Mouse (Mus musculus): ENCODE data around the gene Cpt1a.

The Cpt1a gene

DNA sequence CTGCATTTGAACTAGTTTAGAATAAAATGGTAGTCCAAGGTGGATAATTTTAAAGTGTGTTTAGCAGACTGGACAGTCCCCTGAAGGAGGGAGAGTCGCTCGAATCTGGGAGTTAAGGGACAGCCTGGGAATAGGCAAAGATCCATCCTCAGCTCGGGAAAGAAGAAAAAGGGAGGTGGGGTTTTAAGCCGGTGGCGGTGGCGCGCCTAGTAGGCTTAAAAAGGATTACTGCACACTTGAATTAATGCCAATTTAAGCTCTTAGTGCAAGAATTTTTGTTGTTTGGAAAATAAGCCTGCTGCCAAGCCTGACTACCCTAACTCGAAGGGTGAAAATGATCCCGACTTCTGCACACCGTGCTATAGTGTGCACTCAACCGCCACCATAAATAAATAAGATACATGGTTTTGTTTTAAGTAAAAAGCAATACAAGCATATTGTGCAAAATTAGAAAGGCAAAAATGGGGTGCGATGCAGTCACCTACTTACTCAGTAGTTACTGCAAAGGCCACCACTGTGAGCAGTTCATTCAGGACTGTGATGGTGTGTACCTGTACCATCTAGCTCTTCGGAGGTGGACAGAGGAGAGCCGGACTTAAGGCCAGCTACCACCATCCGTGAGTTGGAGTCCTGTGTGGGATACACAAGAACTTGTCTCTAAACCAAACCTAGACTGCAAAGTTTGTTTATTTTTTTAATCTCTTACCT, 3.8 kb downstream of the Cpt1a start:
- DNase-seq, result no peak

DNA sequence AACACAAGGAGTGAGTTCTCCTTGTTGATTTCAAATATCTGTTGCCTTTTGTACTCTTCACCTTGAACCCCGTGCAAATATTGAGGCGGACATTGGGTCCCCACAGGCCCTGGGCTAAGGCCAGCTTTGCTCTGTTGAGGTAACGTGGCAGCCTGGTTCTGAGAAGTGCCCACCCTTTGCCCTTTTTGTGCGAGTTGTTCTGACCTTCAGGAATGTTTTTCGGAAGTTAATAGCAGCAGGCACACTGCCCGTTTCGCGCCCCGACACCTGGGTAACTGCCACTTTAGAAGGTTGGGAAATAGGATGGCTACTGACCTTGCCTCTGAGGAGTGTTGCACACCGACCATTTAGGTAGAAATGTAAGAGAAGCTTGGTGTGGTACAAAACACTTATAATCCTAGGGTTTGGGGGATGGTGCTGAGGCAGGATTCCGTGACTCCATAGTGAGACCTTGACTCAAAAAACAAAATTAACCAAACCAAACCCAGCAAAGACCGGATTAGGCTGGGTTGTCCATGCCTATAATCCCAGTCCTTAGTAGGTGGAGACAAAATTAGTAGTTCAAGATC, 4.4 kb downstream of the Cpt1a start:
- no peak for DNase-seq

DNA sequence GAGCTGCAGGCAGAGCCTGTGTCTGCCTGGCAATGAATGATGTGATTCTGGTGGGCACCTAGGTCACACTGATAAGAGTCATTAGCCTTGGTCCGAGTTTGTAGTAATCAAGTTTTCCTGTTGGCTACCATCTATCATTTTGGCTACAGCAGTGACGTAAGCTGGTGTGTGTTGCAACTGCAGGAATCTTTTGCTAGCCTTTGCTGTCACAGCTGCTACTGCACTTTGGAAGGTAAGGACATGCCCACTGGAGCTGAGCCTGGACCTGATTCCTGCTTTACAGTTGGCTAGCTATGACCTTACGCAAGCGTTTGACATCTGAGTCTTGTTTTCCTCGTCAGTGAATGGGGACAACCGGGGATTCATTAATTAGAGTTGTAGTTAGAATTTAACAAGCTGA, 11.1 kb downstream of the Cpt1a start:
- DNase-seq, result no peak

DNA sequence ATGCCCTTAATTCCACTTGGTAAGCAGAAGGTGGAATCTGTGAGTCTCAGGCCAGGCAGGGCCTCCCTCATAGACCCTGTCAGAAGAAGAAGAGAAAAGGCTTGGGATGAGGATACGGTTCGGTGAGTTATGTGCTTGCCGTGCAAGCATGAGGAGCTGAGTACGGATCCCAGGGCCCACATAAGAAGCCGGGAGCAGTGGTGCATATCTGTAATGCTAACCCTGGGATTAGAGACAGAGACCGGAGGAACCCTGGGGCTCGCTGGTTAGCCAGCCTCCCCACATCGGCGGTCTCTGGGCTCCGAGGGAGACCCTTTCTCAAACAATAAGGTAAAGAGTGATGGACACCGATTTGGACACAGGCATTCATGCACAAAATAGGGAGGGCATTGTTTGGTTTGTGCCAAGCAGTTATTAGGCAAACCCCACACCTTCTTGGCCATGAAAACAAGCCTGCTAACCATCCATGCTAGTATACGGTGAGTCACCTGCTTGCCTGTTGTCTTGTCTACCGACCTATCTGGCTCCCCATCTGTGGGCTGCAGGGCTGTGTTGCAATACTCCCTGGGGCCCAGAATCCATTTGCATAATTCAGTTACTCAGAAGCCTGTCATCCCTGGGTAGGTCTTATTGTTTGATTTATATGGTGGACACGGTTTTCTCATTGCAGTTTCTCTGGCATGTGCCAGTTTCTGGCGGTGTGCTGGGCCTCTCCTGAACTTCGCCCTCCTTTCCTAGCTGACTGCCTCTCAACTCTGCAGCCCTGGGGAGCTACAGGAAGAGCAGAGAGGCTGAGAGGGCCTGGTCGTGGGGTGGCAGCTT, 11.8 kb downstream of the Cpt1a start:
- no peak for DNase-seq

DNA sequence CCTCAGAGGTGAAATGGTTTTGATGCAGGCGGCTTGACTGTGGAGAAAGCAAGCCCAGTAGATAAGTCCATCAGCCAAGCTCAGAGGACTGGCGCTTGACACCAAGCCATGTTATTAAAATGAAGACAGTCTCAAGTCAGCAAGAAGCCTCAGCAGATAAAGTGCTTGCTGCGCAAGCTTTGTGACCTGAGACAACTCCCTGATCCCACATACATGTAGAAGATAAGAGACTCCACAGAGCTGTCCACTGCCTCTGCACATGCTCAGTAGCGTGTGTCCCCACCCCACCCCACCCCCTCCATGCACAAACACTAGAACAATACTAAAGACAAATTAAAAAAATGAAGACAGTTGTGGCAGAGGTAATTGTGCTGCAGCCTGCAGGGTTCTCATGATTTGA, 12.4 kb downstream of the Cpt1a start:
- DNase-seq, result no peak

DNA sequence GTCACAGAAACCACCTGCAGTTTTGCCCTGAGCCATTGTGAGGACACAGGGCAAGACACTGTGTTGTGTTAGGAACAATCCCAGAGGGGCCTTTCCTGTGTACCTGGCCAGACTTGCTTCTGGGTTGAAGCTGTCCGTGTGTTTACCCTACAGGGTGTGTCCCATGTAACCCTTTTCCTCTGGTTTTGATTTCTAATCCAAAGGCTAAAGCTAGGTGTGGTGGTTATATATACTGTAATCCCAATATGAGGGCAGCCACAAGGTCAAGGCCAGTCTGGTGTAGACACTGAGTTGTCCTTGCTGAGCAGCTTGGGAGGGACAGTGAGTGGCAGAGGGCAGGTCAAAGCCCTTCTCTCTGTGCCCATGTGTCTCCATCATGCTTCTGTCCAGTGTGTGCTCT, 13.8 kb downstream of the Cpt1a start:
- no peak for DNase-seq

DNA sequence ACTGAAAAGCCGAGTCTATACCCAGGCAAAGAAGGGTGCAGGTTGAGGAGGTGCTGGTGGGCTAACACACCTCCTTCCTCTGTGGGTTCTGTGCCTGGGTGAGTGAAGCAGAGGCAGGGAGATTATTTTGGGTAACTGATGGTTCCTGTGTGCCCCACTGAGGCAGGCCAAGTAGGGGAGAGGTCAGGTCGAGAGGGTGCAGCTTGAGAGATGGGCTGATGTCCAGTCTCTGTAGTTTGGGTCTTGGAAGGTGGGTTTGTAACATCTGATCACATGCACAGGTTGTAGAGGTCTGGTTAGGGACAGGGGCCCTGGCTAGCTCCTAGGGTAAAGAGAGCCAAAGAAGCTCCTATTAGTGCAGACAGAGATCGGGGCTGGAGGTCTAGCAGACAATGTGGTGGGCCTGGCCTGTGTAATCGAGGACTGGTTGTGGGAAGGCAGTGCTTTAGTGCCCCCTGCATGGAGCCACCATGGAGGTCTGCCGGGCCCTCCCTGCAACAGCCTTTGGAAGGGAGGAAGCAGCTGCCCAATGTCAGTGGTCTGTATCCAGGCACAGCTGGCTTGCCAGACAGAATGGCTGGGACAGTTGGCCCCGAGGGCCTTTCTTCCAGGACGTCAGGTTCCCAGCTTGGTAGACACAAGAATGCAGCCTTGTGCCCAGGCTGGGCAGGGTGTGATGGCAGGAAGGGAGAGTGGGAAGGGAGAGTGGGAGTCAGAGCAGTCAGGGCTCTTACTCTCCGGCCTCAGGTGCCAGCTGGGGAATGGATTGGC, 14.5 kb downstream of the Cpt1a start:
- DNase-seq, result no peak

DNA sequence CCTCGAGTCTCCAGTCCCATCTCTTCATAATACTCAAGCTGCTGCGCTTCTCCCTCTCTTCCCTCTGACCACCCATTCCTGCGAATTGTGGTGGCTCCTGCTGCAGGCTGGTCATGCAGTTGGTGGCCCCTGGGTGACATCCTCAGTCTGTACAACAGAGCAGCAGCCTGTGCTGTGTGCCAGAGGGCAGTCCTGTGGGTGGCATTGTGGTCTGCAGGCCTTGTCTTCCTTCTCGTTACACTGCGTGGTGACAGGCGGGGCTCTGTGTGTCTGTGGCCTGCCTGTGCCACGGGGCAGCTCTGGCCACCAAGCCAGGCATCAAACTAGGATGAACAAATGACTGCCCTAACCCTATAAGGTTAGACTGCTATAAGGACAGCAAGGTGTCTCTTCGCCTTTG, 17.1 kb downstream of the Cpt1a start:
- no peak for DNase-seq

DNA sequence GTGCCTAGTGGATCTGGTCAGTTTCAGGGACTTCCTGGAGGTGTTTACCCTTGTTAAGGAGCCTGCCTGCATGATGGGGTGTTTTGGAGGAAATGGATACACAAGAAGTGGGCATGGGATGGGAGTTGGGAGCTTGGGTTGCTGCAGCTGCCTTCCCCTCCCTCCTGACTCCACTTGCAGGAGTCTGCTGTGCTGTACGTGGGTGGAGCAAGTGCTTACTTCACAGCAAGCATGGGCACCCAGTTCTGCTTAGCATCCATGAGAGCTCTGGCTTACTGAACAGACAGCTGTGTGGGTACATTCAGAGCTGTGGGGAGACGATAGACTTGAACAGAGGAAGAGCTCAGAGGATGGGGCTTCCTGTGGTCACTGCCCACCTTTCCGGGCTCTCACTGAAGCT, 18.9 kb downstream of the Cpt1a start:
- no peak for DNase-seq

DNA sequence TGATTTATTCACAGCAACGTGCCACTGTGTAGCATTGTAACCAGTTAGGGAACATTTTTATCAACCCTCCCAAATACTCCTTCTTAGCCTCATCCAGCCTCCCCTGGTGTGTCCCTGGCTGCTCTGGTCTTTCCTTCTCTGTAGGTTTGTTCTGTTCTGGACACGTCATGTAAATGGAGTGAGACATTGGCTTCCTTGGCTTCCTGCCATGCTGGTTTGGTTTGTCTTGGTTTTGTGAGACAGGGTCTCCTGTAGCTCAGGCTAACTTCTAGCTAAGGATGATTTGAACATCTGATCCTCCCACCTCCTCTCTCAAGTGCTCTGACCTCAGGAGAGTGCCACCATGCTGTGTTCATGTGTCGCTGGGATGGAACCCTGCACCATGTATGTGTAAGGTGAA, 21.8 kb downstream of the Cpt1a start:
- no peak for DNase-seq

DNA sequence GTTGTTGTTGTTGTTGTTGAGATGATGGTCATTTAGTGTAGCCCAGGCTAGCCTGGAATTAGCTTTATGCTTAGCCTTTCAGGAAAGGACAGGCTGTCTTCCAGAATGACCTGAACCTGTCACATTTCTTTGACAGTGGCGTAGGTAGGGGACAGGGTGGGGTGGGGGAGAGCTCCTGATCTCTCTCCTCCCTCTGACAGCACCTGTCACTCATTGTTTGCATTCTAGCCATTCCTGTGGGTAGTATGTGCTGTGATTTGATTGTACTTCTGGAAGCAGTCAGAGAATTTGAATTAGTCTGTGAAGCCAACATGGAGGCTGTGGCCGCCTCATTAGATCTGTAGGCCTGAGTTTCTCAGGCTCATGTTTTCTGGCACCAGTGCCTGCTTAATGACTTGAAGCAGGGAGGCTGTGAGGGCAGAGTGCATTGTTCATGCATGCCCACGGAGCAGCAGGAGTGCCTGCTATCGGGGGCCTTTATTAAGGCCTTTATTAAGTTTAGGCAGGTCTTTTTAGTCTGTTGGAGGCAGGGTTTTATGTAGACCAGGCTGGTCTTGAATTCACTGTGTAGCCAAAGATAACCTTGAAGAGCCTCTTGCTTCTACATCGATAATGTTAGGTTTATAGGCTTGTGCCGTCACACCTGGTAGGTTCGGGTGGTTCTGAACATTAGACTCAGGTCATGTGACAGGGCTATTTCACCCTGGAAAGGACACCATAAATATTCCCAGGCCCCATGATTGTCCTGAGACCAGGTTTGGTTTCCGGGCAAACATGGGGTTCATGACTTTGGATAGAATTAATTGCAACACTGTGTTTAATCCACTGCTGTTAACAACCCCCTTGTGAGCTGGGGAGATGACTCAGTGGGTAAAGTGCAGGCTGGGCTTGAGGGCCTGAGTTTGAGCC, 22.8 kb downstream of the Cpt1a start:
- DNase-seq, result no peak

DNA sequence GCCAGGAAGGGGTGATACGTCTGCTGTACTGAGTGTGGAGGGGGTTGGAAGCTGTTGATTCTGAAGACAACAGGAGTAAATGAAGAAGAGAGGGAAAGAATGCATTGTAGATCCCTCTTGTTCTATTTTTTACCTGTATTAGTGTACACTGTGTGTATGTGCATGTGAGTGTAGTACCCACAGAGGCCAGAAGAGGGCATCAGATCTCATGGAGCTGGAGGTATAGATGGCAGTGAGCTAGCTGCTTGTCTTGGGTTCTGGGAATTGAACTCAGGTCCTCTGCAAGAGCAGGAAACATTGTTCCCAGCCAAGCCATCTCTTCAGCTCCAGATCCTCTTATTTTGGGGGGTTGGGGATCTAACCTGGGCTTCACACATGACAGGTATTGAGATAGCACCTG, 25.6 kb downstream of the Cpt1a start:
- no peak for DNase-seq

DNA sequence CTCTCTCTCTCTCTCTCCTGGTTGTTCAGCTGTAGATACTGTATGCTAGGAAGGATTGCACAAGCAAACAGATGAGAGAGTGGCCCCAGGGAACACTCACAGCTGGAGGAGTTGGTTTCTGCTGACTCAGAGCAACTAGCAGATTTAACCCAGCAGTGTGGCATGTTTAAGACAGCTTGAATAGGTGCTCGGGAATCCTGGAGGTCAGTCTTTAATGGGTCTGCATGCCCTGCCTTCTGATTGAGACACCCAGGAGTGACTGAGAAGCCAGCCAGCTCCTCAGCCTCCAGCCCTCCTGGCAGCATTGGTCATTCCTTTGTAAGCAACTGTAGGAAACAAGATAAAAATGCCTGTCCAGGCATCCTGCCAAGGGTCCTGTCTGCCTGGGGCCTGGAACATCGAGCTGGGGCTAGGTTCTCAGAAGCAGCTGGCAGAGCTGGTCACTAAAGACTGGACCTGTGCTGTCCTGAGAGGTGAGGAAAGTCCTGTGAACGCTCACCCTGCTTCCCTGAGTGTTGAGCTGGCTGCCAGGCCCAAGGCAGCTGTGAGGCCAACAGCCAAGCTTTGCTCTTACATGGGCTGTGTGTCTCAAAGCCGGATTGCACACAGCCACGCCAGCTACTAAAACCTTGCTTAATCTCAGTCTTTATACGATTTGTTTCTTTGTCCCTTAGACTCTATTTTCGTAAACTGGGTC, 31.4 kb downstream of the Cpt1a start:
- no peak for DNase-seq

DNA sequence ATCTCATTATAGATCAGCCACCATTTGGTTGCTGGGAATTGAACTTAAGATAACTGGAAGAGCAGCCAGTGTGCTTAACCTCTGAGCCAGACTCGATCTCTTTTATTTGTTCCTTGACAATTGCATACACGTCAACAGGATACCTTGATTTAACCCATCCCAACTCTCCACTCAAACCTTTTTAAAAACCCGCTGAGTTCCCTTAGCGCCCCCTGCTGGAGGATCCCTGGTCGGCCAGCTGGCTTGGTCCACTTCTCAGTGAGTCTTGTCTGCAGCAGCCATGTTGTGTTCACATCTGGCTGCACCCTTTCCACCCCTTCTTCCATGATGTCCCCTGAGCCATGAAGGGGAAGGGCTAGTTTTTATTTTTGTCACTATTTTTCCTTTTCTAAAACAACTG, 33.0 kb downstream of the Cpt1a start:
- DNase-seq, result no peak

DNA sequence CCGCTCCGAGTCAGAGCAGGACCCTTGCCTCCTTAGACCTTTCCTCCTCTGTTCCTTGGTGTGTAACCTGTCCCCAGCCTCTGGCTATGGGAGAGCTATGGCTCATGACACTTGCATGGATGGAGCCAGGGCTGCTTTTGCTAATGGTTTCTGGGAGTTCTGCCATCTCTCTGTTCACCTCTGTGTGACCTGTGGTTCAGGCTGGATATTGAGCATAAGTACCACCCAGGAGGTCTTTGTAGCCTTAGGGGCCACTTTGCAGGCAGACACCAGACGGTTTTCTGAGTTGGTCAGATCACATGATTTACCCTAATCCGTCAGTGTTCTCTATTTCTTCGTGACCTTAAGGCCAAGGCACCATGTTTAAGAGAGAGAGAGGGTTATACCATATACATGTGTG, 34.4 kb downstream of the Cpt1a start:
- DNase-seq, result no peak

DNA sequence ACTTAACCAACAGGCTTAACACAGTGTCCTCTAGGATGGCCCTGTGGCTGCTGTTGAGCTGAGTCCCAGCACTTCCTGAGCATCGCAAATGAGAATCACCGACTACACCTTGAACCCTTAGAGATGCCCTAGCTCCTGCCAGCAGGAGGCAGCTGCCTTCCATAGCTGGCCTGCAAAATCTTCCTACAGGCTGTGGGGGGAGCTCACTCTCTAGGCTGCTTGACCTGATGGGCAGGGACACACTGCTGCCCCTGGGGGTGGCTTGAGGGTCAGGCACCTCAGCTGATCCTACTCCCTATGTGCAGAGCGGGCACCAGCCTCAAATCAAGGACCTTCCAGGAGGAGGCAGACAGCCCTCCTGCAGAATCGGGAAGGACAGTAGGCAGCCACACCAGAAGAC, 35.5 kb downstream of the Cpt1a start:
- no peak for DNase-seq

DNA sequence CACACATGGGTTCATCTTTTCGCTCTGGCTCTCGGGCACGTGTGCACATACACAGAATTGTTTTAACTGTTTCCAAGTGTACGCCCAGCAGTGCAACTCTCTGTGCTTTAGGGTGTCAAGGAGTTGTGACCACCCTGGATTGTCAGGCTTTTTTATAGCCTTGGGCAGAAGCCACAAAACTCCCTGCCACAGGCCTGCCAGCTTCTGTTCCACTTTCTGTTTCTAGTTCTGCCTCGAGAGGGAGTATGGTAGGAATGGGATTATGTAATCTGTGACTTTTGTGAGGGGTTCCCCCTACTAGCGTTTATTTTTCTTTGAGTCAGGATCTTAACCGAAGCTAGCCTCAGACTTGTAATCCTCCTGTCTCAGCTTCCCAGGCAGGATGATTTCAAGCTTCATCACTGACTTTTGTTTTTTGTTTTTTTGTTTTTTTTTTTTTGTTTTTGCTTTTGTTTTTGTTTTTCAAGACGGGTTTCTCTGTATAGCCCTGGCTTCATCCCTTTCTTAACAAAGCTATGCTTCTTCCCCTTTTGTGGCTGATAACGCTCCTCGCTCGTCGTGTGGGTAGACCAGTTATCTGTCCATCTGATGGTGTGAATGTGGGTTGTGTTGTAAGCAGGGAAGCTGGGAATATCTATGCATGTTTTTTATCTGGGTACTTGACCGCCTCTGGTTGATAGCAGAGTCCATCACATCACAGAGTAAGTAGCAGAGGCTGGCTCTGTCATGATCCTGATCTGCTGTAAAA, 37.9 kb downstream of the Cpt1a start:
- no peak for DNase-seq

DNA sequence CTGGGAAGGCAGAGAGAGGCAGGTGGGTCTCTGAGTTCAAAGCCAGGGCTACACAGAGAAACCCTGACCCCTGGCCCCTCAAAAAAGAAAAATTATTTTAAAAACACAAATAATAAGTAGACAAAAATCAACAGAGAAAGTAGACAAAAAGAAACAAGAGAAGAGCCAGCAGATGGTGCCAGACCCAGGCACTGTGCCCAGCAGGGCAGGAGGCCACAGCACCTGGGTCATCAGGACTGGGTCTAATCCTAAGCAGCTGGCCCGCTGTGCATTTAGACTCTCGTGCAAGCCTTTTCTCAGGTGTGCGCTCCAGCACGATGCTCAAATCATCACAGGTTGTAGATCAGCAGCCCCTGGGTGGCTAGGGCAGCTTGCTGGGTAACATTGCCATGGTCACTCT, 41.4 kb downstream of the Cpt1a start:
- DNase-seq, result no peak

DNA sequence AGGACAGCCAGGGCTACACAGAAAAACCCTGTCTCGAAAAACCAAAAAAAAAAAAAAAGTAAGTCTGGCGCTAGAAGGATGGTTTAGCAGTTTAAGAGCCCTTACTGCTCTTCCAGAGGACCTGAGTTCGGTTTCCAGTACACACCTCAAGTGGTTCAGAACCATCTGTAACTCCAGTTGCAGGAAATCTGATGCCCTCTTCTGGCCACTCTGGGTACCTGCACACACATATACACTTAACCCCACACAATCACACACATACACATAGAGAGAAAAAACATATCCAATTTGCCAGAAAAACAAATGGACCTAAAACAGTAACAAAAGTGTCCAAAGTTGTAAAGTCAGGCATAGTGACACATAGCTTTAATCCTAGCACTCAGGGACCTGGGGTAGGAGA, 43.0 kb downstream of the Cpt1a start:
- DNase-seq, result no peak

DNA sequence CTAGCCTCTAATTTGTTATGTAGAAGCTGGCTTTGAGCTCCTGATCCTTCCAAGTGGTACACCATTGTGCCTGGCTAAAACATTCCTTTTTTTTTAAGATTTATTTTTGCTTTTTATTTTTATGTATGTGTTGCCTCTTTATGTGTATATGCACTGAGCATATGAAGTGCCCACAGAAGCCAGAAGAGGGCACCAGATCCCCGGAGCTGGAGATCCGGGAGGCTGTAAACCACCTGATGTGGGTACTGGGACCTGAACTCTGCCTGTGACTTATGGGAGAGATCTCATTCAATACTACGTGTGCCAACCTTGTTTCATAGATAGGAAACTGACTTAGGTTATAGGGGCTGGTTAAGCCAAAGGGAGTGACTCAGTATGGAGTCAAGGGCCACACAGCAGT, 46.1 kb downstream of the Cpt1a start:
- DNase-seq, result no peak

DNA sequence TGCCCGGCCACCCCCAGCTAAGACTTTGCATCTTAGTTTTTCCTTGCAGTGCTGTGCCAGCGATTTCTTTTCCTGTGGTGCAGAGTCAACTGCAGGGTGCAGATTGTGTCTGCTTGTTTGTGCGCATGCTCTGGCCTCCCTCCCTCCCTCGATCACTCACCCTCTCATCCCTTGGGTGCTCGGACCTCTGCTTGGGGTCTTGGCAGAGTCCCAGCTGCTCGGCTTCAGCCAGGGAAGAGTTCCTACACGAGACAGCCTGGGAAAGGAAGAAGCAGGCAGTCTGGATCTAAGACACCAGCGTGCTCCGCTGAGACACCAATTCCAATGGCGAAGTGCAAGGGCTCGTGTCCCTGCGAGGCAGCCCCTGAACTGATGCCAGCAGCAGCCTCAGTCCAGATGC, 51.2 kb downstream of the Cpt1a start:
- DNase-seq, result no peak
